In the genomic region with DNA sequence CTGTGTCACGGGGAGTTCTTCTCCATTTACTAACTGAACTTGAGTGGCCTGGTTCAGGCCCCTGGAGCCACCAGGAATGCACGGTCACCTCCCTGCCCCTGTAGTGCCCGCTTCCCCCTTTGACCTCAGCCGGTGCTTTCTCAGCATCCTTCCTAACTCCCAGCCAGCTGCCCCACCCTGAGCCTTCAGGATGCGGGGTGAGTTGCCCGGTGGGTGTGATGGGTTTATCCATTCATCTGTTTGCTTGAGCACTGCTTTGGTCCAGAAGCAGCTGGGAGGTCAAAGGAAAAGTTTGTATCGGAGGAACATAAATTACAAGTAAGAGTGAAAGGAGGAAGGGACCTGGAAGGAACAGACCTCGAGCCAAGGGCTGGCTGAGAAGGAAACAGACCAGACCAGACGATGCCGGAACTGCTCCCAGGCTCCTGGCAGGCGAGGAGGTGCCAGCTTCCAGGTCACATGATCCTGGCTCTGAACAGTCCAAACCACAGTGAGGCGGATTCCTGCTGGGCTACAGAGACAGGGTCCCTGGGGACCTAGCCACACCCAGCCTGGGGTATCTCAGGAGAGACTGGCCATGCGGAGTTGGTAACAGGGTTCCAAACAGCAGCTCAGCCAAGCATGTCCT, we compare ENCODE assay signal across 7 mouse cellular contexts. TPM values are rescaled to one million over a fixed set of nuclear protein-coding genes. Genes with fewer than 3 reads are reported as not detected.
DNase-seq lines count a peak whose midpoint lies in the region.

No protein-coding gene starts in this region.

- intact Hi-C loops in left cerebral cortex, postnatal 4 days (cut with DNase I) = no loop called here

- peak; percentile 76 for DNase-seq in adipocyte (ENCODE audit: low spot score)
- DNase-seq in brain, adult 2 months (ENCODE audit: low read depth, low spot score) = peak; percentile 86
- peak; percentile 16 to 36 for DNase-seq in frontal cortex, postnatal 25 days (ENCODE audit: low spot score in 2 of 2)
- peak; percentile 87 for DNase-seq in kidney, adult 11 months
- peak; percentile 74 for DNase-seq in left cerebral cortex, postnatal 4 days
- peak; percentile 37 to 51 for DNase-seq in right cerebral cortex, postnatal 36 days (ENCODE audit: low spot score in 2 of 2)
- DNase-seq in spleen, postnatal 14 days (ENCODE audit: low spot score in 2 of 2) = no peak

RNA-seq across cellular contexts. Expression of a gene that starts 16.1 kb away (rescaled TPM):
- 1 to 10 TPM; 2.7 to 2.9 TPM for total RNA-seq in left cerebral cortex, postnatal 4 days (2021)

Comparison
In these comparisons a context has a peak if more than half of its experiments do, and no peak if none do; other contexts are left out.
1. DNase-seq: peak in adipocyte (single experiment), brain, adult 2 months (single experiment), frontal cortex, postnatal 25 days (2 of 2), kidney, adult 11 months (single experiment), left cerebral cortex, postnatal 4 days (single experiment) and right cerebral cortex, postnatal 36 days (2 of 2); none in spleen, postnatal 14 days (0 of 2).